Mouse (Mus musculus) heart, embryonic 16.5 days (tissue): ENCODE measurements at regions not wholly inside any gene's neighbourhood (a gene's known extent, or its start where the extent isn't known, plus 50 kb on each side); places are given as distances from the start of the nearest gene placed in this dataset.

ENCODE experiments used
- ATAC-seq: fragments of 200-750 bp; cut with Nextera tagmentation; replicated peaks from 2 replicates; pipeline ENCODE4 v1.8.0; 2017; ENCODE audit warnings: moderate number of reproducible peaks; ENCODE audit not compliant: insufficient read depth, low FRiP score; ENCODE audit errors: extremely low read depth
- H3K27ac ChIP-seq: fragments of 300-500 bp; sonication (generic); 2 replicates; pipeline ENCODE4 v1.5.1; 2014; ENCODE audit warnings: mild to moderate bottlenecking, low read length, control low read depth, moderate library complexity
- H3K27me3 ChIP-seq: fragments of 300-500 bp; sonication (generic); 2 replicates; pipeline ENCODE4 v1.6.1; 2014; ENCODE audit warnings: low read length, mixed read lengths; ENCODE audit not compliant: control insufficient read depth, insufficient read depth
- H3K36me3 ChIP-seq: fragments of 300-500 bp; sonication (generic); 2 replicates; pipeline ENCODE4 v1.6.1; 2014; ENCODE audit not compliant: control insufficient read depth, insufficient read depth
- H3K4me1 ChIP-seq: fragments of 300-500 bp; sonication (generic); 2 replicates; pipeline ENCODE4 v1.6.1; 2014; ENCODE audit warnings: low read length, mixed read lengths; ENCODE audit not compliant: control insufficient read depth, insufficient read depth
- H3K4me2 ChIP-seq: fragments of 300-500 bp; sonication (generic); 2 replicates; pipeline ENCODE4 v1.6.1; 2014; ENCODE audit warnings: low read depth, mild to moderate bottlenecking, control low read depth, low read length
- H3K4me3 ChIP-seq: fragments of 300-500 bp; sonication (generic); 2 replicates; pipeline ENCODE4 v1.5.1; 2014; ENCODE audit warnings: mild to moderate bottlenecking, control low read depth, low read length
- H3K9ac ChIP-seq: fragments of 300-500 bp; sonication (generic); 2 replicates; pipeline ENCODE4 v1.6.1; 2014; ENCODE audit warnings: low read length, control low read depth
- H3K9me3 ChIP-seq: fragments of 300-500 bp; sonication (generic); replicated peaks from 2 replicates; pipeline ENCODE4 v1.6.1; 2016; ENCODE audit warnings: low read length; ENCODE audit not compliant: control insufficient read depth
- WGBS: fragments of 180-500 bp; shearing (Covaris S2); extraction: QIAGEN DNeasy Blood & Tissue Kit; methylation state at CpG from one replicate; pipeline ENCODE4 v1.1.7; 2014; 5-methylcytosine and 5-hydroxymethylcytosine counted together

GRCm38 (mm10) chr17:63802846-63803245, 60.0 kb upstream of the Fer start:
- Histone ChIP-seq H3K27ac (no peak overlapping the region), H3K4me3 (no peak overlapping the region), H3K9ac (no peak overlapping the region), H3K4me1 (no peaks in the 10 kb centered on the region), H3K27me3 (no peaks in the 10 kb centered on the region), H3K9me3 (no peaks in the 10 kb centered on the region), H3K36me3 (no peaks in the 10 kb centered on the region), H3K4me2 (no peak overlapping the region)
- ATAC-seq, result no peak
- WGBS, result 66% methylated on average over 5 of the region's 5 CpGs

- H3K36me3 ChIP-seq, result no peaks in the 10 kb centered on the region
- WGBS, result 22% methylated on average over 11 of the region's 11 CpGs
- ATAC-seq, result no peak
Measured at GRCm38 (mm10) chr17:63803599-63803998, 59.3 kb upstream of the Fer start.

GRCm38 (mm10) chr17:63804416-63804815, 58.4 kb upstream of the Fer start:
- no peak overlapping the region for H3K9ac ChIP-seq
- no peak overlapping the region for H3K4me2 ChIP-seq
- no peak overlapping the region for H3K27ac ChIP-seq
- H3K4me1 ChIP-seq, result no peaks in the 10 kb centered on the region
- ATAC-seq, result no peak
- H3K9me3 ChIP-seq, result no peaks in the 10 kb centered on the region
- no peaks in the 10 kb centered on the region for H3K36me3 ChIP-seq
- H3K27me3 ChIP-seq, result no peaks in the 10 kb centered on the region
- 86% methylated on average over 4 of the region's 4 CpGs for WGBS
- no peak overlapping the region for H3K4me3 ChIP-seq

More at GRCm38 (mm10) chr17:63803599-63803998, 59.3 kb upstream of the Fer start:
- H3K4me1 ChIP-seq, result no peaks in the 10 kb centered on the region
- no peak overlapping the region for H3K27ac ChIP-seq
- H3K9ac ChIP-seq, result no peak overlapping the region
- H3K4me2 ChIP-seq, result no peak overlapping the region
- H3K27me3 ChIP-seq, result no peaks in the 10 kb centered on the region
- H3K9me3 ChIP-seq, result no peaks in the 10 kb centered on the region
- no peak overlapping the region for H3K4me3 ChIP-seq

- Histone ChIP-seq H3K36me3 (no peaks in the 10 kb centered on the region), H3K27ac (no peak overlapping the region), H3K27me3 (no peaks in the 10 kb centered on the region), H3K9me3 (no peaks in the 10 kb centered on the region), H3K4me1 (no peaks in the 10 kb centered on the region), H3K4me3 (no peak overlapping the region), H3K4me2 (no peak overlapping the region), H3K9ac (no peak overlapping the region)
- no peak for ATAC-seq
- WGBS, result 87% methylated on average over 10 of the region's 10 CpGs
Measured at GRCm38 (mm10) chr17:63806360-63806759, 56.5 kb upstream of the Fer start.

- H3K9me3 ChIP-seq, result no peaks in the 10 kb centered on the region
- no peak overlapping the region for H3K4me3 ChIP-seq
- no peak overlapping the region for H3K27ac ChIP-seq
- H3K27me3 ChIP-seq, result no peaks in the 10 kb centered on the region
- H3K9ac ChIP-seq, result no peak overlapping the region
- 0 out of 2 replicates have a peak, but pooled peaks cover 2% of the 10 kb centered on the region for H3K4me1 ChIP-seq
- H3K36me3 ChIP-seq, result no peaks in the 10 kb centered on the region
- 82% methylated on average over 9 of the region's 9 CpGs for WGBS
- no peak for ATAC-seq
- H3K4me2 ChIP-seq, result no peak overlapping the region
Measured at GRCm38 (mm10) chr17:63807590-63808228, 55.2 kb upstream of the Fer start.

- H3K9ac ChIP-seq, result no peak overlapping the region
- ATAC-seq, result no peak
- H3K36me3 ChIP-seq, result no peaks in the 10 kb centered on the region
- no peaks in the 10 kb centered on the region for H3K27me3 ChIP-seq
- H3K27ac ChIP-seq, result no peak overlapping the region
- 0 out of 2 replicates have a peak, but pooled peaks cover 2% of the 10 kb centered on the region for H3K4me1 ChIP-seq
- 71% methylated on average over 6 of the region's 6 CpGs for WGBS
- no peak overlapping the region for H3K4me3 ChIP-seq
- no peaks in the 10 kb centered on the region for H3K9me3 ChIP-seq
- no peak overlapping the region for H3K4me2 ChIP-seq
Measured at GRCm38 (mm10) chr17:63808756-63809155, 54.1 kb upstream of the Fer start.

GRCm38 (mm10) chr17:63811246-63811785, 51.5 kb upstream of the Fer start:
- Histone ChIP-seq H3K4me3 (no peak overlapping the region), H3K9ac (no peak overlapping the region), H3K27ac (no peak overlapping the region), H3K27me3 (no peaks in the 10 kb centered on the region), H3K36me3 (no peaks in the 10 kb centered on the region), H3K4me1 (0 out of 2 replicates have a peak, but pooled peaks cover 2% of the 10 kb centered on the region), H3K4me2 (no peak overlapping the region), H3K9me3 (no peaks in the 10 kb centered on the region)
- 41% methylated on average over 9 of the region's 9 CpGs for WGBS
- no peak for ATAC-seq

- Histone ChIP-seq H3K36me3 (no peaks in the 10 kb centered on the region), H3K27ac (no peak overlapping the region), H3K4me1 (0 out of 2 replicates have a peak, but pooled peaks cover 2% of the 10 kb centered on the region), H3K9ac (no peak overlapping the region), H3K9me3 (no peaks in the 10 kb centered on the region), H3K27me3 (no peaks in the 10 kb centered on the region), H3K4me3 (no peak overlapping the region), H3K4me2 (no peak overlapping the region)
- ATAC-seq, result no peak
- WGBS, result 47% methylated on average over 3 of the region's 3 CpGs
Measured at GRCm38 (mm10) chr17:63812586-63812985, 50.3 kb upstream of the Fer start.
